Mouse (Mus musculus) thymus, postnatal 0 days (tissue): ENCODE results near the gene Rhox4a2. TPM values are rescaled to one million over a fixed set of nuclear protein-coding genes. Genes with fewer than 3 reads are reported as not detected.
"Not testable (repeated sequence)": the region's sequence is repeated elsewhere in the genome, so short reads cannot be mapped to it uniquely, and the experiment has no call there.

Experiments used
- DNase-seq: peaks from one replicate; pipeline ENCODE4 v3.0.0-alpha.2; 2015; ENCODE audit warnings: low spot score
- polyA plus RNA-seq: library from polyadenylated mRNA; unstranded; fragments of >200 nt; fragmentation: Nextera tagmentation; extraction: Ambion mirVana; gene quantifications from 2 replicates; pipeline ENCODE4 v1.2.1, GENCODE M21; 2015

Rhox4a2 gene
- 21.3 and 22.2 TPM in 2 replicates for polyA plus RNA-seq

GRCm38 (mm10) chrX:37390548-37390947 is at the start of gene Rhox4a2:
Gene Rhox4a2 (plus strand): TSS chrX:37390848.
- DNase-seq, result not testable (repeated sequence)

- not testable (repeated sequence) for DNase-seq
Measured at GRCm38 (mm10) chrX:37379728-37380127, 10.9 kb upstream of the Rhox4a2 start, which contains the start of gene Rhox3a2. Gene Rhox3a2 (plus strand): TSS chrX:37380028.

- not testable (repeated sequence) for DNase-seq
Measured at GRCm38 (mm10) chrX:37411767-37412166, 21.1 kb downstream of the Rhox4a2 start, which contains the start of gene Rhox2b. Gene Rhox2b (plus strand): TSS chrX:37412067.

GRCm38 (mm10) chrX:37432194-37432593 is 41.5 kb downstream of the Rhox4a2 start, which contains the start of gene Rhox4b:
Gene Rhox4b (plus strand): TSS chrX:37432494.
- DNase-seq, result not testable (repeated sequence)

Other genes starting within 250 kb of the Rhox4a2 start
- 0.17 TPM in 1 of 2 replicates, not detected in the other for gene Akap14, start 222.0 kb upstream of the Rhox4a2 start, polyA plus RNA-seq
- 690 and 722 TPM in 2 replicates for gene Ndufa1, start 199.7 kb upstream of the Rhox4a2 start, polyA plus RNA-seq
- 16.7 and 17.5 TPM in 2 replicates for gene Rnf113a1, start 199.6 kb upstream of the Rhox4a2 start, polyA plus RNA-seq
- not detected in 2 replicates for gene Gm9, start 179.8 kb upstream of the Rhox4a2 start, polyA plus RNA-seq
- gene Rhox1, start 168.6 kb upstream of the Rhox4a2 start, polyA plus RNA-seq, result not detected in 2 replicates
- not detected in 2 replicates for gene Rhox2a, start 145.9 kb upstream of the Rhox4a2 start, polyA plus RNA-seq
- not detected in 2 replicates for gene Rhox3a, start 140.9 kb upstream of the Rhox4a2 start, polyA plus RNA-seq
- gene Rhox4a, start 125.5 kb upstream of the Rhox4a2 start, polyA plus RNA-seq, result 0.10 TPM in 1 of 2 replicates, not detected in the other
- gene Rhox3a2, start 10.8 kb upstream of the Rhox4a2 start, polyA plus RNA-seq, result not detected in 2 replicates
- gene Rhox2b, start 21.2 kb downstream of the Rhox4a2 start, polyA plus RNA-seq, result not detected in 2 replicates
- 6.4 and 8.1 TPM in 2 replicates for gene Rhox4b, start 41.6 kb downstream of the Rhox4a2 start, polyA plus RNA-seq
- gene Rhox2c, start 62.8 kb downstream of the Rhox4a2 start, polyA plus RNA-seq, result not detected in 2 replicates
- gene Rhox3c, start 67.7 kb downstream of the Rhox4a2 start, polyA plus RNA-seq, result not detected in 2 replicates
- gene Rhox4c, start 89.5 kb downstream of the Rhox4a2 start, polyA plus RNA-seq, result not detected in 2 replicates
- not detected in 2 replicates for gene Rhox2d, start 102.6 kb downstream of the Rhox4a2 start, polyA plus RNA-seq
- gene Rhox4d, start 123.5 kb downstream of the Rhox4a2 start, polyA plus RNA-seq, result not detected in 2 replicates
- not detected in 2 replicates for gene Rhox2e, start 139.6 kb downstream of the Rhox4a2 start, polyA plus RNA-seq
- gene Rhox3e, start 151.2 kb downstream of the Rhox4a2 start, polyA plus RNA-seq, result not detected in 2 replicates
- gene Rhox4e, start 166.6 kb downstream of the Rhox4a2 start, polyA plus RNA-seq, result not detected in 2 replicates
- gene Rhox2f, start 180.6 kb downstream of the Rhox4a2 start, polyA plus RNA-seq, result 0.23 and 0.32 TPM in 2 replicates
- gene Rhox3f, start 190.1 kb downstream of the Rhox4a2 start, polyA plus RNA-seq, result not detected in 2 replicates
- not detected in 2 replicates for gene Rhox4f, start 216.9 kb downstream of the Rhox4a2 start, polyA plus RNA-seq
- not detected in 2 replicates for gene Rhox3g, start 237.8 kb downstream of the Rhox4a2 start, polyA plus RNA-seq